11 mouse cellular contexts compared by ENCODE assay signal in the genomic region with DNA sequence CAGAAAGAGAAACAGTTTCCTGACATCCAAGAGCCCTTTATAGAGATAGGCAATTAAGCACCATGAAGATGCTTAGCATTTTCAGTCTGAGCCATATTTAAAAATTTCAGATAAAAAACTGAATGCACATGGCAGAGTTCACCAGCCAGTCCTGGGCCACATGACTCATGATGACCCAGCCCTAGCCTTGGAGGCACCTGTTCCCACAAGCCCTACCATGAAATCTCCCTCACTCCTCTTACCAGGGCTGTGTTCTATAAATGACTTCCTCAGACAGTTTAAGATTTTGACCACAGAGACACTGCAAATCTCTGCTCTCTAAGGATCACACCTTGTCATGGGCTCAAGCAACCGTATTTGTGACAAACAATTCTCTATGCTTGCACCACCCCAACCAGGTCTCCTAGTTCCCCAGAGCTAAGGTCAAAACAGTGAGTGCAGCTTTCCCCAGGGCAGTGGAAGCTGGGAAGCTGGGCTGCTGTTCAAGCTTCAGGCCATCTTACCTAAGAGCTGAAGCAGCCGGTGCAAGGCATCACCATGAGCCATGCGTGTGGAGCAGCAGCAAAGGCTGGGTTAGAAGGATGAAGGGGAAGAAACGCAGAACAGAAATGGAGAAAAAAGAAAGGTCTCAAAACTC. TPM values are rescaled to one million over a fixed set of nuclear protein-coding genes. Genes with fewer than 3 reads are reported as not detected.
A peak's percentile ranks its signal among the peaks of the same experiment; 100 is the strongest.
DNase-seq lines count a peak whose midpoint lies in the region; ATAC-seq and TF ChIP-seq lines count a peak whose summit lies in the region.
"Had no signal": no experiment of that assay in that cellular context is flagged by ENCODE, and none has a peak within 500 bp of the region (broad histone marks: within the 10 kb centered on the region; RNA-seq: fewer than 3 reads in every experiment).

No protein-coding gene starts in this region.

- H3K9me3 ChIP-seq in kidney, embryonic 15.5 days (replicated peaks), result no peaks in the 10 kb centered on the region
- H3K9me3 ChIP-seq in CH12.LX (replicated peaks; ENCODE audit: low read length), result no peaks in the 10 kb centered on the region
- no peaks in the 10 kb centered on the region for H3K9me3 ChIP-seq in embryonic facial prominence, embryonic 15.5 days (replicated peaks)
- H3K9me3 ChIP-seq in neural tube, embryonic 15.5 days (replicated peaks), result no peaks in the 10 kb centered on the region
- no peaks in the 10 kb centered on the region for H3K9me3 ChIP-seq in midbrain, postnatal 0 days (ENCODE audit: low read length)
- H3K9me3 ChIP-seq: limb, embryonic 10.5 days had no signal

- no peaks in the 10 kb centered on the region for H3K36me3 ChIP-seq in kidney, embryonic 15.5 days
- H3K36me3 ChIP-seq in CH12.LX (replicated peaks in 1 of 2; ENCODE audit: control insufficient read depth in 1 of 2, insufficient read depth in 1 of 2, low read length in 1 of 2), result no peaks in the 10 kb centered on the region
- H3K36me3 ChIP-seq in embryonic facial prominence, embryonic 15.5 days, result no peaks in the 10 kb centered on the region
- H3K36me3 ChIP-seq in neural tube, embryonic 15.5 days, result no peaks in the 10 kb centered on the region
- no peaks in the 10 kb centered on the region for H3K36me3 ChIP-seq in midbrain, postnatal 0 days (ENCODE audit: insufficient read depth, low read length)
- H3K36me3 ChIP-seq: limb, embryonic 10.5 days had no signal

- no peak for DNase-seq in kidney, postnatal 36 days
- DNase-seq in CH12.LX (ENCODE audit: extremely low read depth), result peak; percentile 26
- DNase-seq in midbrain, postnatal 0 days (ENCODE audit: low spot score), result no peak
- DNase-seq: cerebellum, adult 2 months; lung, postnatal 36 days had no signal

- dilution Hi-C loops in CH12.LX (cut with MboI; ENCODE audit: extremely low pct_ligation_motif_present, extremely low pct_unique_long_range_greater_than_20kb, low sequenced_read_pairs), result no loop called here

- H3K27me3 ChIP-seq in kidney, embryonic 15.5 days, result peaks cover 34% of the 10 kb centered on the region
- H3K27me3 ChIP-seq in CH12.LX (replicated peaks), result no peaks in the 10 kb centered on the region
- H3K27me3 ChIP-seq in embryonic facial prominence, embryonic 15.5 days, result no peaks in the 10 kb centered on the region
- peaks cover 10% of the 10 kb centered on the region for H3K27me3 ChIP-seq in neural tube, embryonic 15.5 days (replicated peaks)
- peaks cover 9% of the 10 kb centered on the region for H3K27me3 ChIP-seq in midbrain, postnatal 0 days (ENCODE audit: insufficient read depth, low read length)
- H3K27me3 ChIP-seq: Patski had no signal

- H3K4me3 ChIP-seq in kidney, embryonic 15.5 days (replicated peaks), result no peak overlapping the region
- no peak overlapping the region for H3K4me3 ChIP-seq in CH12.LX (replicated peaks in 1 of 3; ENCODE audit: low read depth in 2 of 3, low read length in 2 of 3, poor library complexity in 1 of 3)
- H3K4me3 ChIP-seq in embryonic facial prominence, embryonic 15.5 days (replicated peaks), result no peak overlapping the region
- no peak overlapping the region for H3K4me3 ChIP-seq in neural tube, embryonic 15.5 days (replicated peaks)
- H3K4me3 ChIP-seq in midbrain, postnatal 0 days (ENCODE audit: low read depth, low read length), result no peak overlapping the region
- H3K4me3 ChIP-seq: limb, embryonic 10.5 days had no signal

- no peak for TF ChIP-seq POLR2A in CH12.LX (IDR thresholded peaks at IDR 0.05; ENCODE audit: low read depth, low read length)

- WGBS in kidney, embryonic 15.5 days, result 84% methylated on average over 4 of the region's 4 CpGs
- WGBS in embryonic facial prominence, embryonic 15.5 days, result 76% methylated on average over 4 of the region's 4 CpGs
- WGBS in neural tube, embryonic 15.5 days, result 85% methylated on average over 4 of the region's 4 CpGs
- WGBS in midbrain, postnatal 0 days, result 92% methylated on average over 4 of the region's 4 CpGs

- H3K9ac ChIP-seq in kidney, embryonic 15.5 days, result no peak overlapping the region
- no peak overlapping the region for H3K9ac ChIP-seq in CH12.LX (ENCODE audit: insufficient read depth, low read depth)
- H3K9ac ChIP-seq in embryonic facial prominence, embryonic 15.5 days, result no peak overlapping the region
- H3K9ac ChIP-seq in neural tube, embryonic 15.5 days (replicated peaks), result no peak overlapping the region
- H3K9ac ChIP-seq in midbrain, postnatal 0 days (replicated peaks; ENCODE audit: low read length, poor library complexity, severe bottlenecking), result no peak overlapping the region

- TF ChIP-seq EP300 in CH12.LX (IDR thresholded peaks at IDR 0.05; ENCODE audit: low read length), result no peak; the same call in 1 of the 2 replicates

- no peaks in the 10 kb centered on the region for H3K79me2 ChIP-seq in CH12.LX (replicated peaks; ENCODE audit: control insufficient read depth, extremely low read depth, insufficient read depth, poor library complexity, severe bottlenecking)

- no peak for ATAC-seq in kidney, embryonic 15.5 days (replicated peaks; ENCODE audit: low FRiP score)
- no peak for ATAC-seq in embryonic facial prominence, embryonic 15.5 days (ENCODE audit: insufficient number of reproducible peaks, low FRiP score, low TSS enrichment, low read depth)
- no peak for ATAC-seq in neural tube, embryonic 15.5 days (ENCODE audit: low FRiP score)
- ATAC-seq in midbrain, postnatal 0 days (ENCODE audit: low FRiP score), result no peak
- ATAC-seq in CD4-positive, CD25-positive, alpha-beta regulatory T cell, adult 4 months, result no peak
- ATAC-seq: Patski had no signal

- peaks cover 41% of the 10 kb centered on the region for H3K4me1 ChIP-seq in kidney, embryonic 15.5 days
- peaks cover 0 to 13% of the 10 kb centered on the region in 2 experiments; a peak in 2 of 4 replicates for H3K4me1 ChIP-seq in CH12.LX (ENCODE audit: control insufficient read depth in 1 of 2, insufficient read depth in 2 of 2)
- peaks cover 56% of the 10 kb centered on the region for H3K4me1 ChIP-seq in embryonic facial prominence, embryonic 15.5 days
- H3K4me1 ChIP-seq in neural tube, embryonic 15.5 days, result peaks cover 40% of the 10 kb centered on the region
- peaks cover 5% of the 10 kb centered on the region; the same call in 1 of the 2 replicates for H3K4me1 ChIP-seq in midbrain, postnatal 0 days (ENCODE audit: insufficient read depth, low read length)

- H3K27ac ChIP-seq in kidney, embryonic 15.5 days, result no peak overlapping the region
- H3K27ac ChIP-seq in CH12.LX (ENCODE audit: insufficient read depth, low read depth), result no peak overlapping the region
- H3K27ac ChIP-seq in embryonic facial prominence, embryonic 15.5 days (replicated peaks), result peak overlapping the region; percentile 63; the same call in 1 of the 2 replicates
- no peak overlapping the region for H3K27ac ChIP-seq in neural tube, embryonic 15.5 days (replicated peaks)
- no peak overlapping the region for H3K27ac ChIP-seq in midbrain, postnatal 0 days (ENCODE audit: low read depth, low read length)
- H3K27ac ChIP-seq: limb, embryonic 10.5 days had no signal

- H3K4me2 ChIP-seq in kidney, embryonic 15.5 days, result 0 out of 2 replicates have a peak overlapping the region, but pooled peaks have one; percentile 10
- no peak overlapping the region for H3K4me2 ChIP-seq in CH12.LX (ENCODE audit: insufficient read depth, low read depth, poor library complexity, severe bottlenecking)
- H3K4me2 ChIP-seq in embryonic facial prominence, embryonic 15.5 days (replicated peaks), result no peak overlapping the region
- peak overlapping the region; percentile 38 for H3K4me2 ChIP-seq in neural tube, embryonic 15.5 days
- H3K4me2 ChIP-seq in midbrain, postnatal 0 days (ENCODE audit: low read depth, low read length, poor library complexity, severe bottlenecking), result no peak overlapping the region

- no peak for TF ChIP-seq RAD21 in CH12.LX (IDR thresholded peaks at IDR 0.05; ENCODE audit: low read depth, low read length)

- in situ Hi-C loops in CH12.LX (cut with MboI; ENCODE audit: low pct_ligation_motif_present, low pct_unique_long_range_greater_than_20kb, low sequenced_read_pairs), result no loop called here

- no peak for TF ChIP-seq CTCF in CH12.LX (conservative IDR thresholded peaks at IDR 0.05 in 1 of 2, IDR thresholded peaks at IDR 0.05 in 1 of 2; ENCODE audit: low read depth in 2 of 2, low read length in 2 of 2)
- no peak for TF ChIP-seq CTCF in midbrain, postnatal 0 days (IDR thresholded peaks at IDR 0.05)

TF ChIP-seq in CH12.LX, 34 proteins besides CTCF, POLR2A, EP300 and RAD21:
- TF ChIP-seq UBTF (IDR thresholded peaks at IDR 0.05; ENCODE audit: low read depth, low read length) (no peak), CHD2 (IDR thresholded peaks at IDR 0.05; ENCODE audit: low read length) (no peak), MEF2A (IDR thresholded peaks at IDR 0.05; ENCODE audit: borderline replicate concordance, low read depth, low read length) (0 out of 2 replicates have a peak, but pooled peaks have one; percentile 13)

RNA-seq across cellular contexts. Expression of gene Egln3, which starts 5.3 kb away (rescaled TPM):
- polyA plus RNA-seq in kidney, embryonic 15.5 days (2015; fragmentation: Nextera tagmentation; extraction: Ambion mirVana), result 14.3 and 15.3 TPM in 2 replicates
- total RNA-seq in CH12.LX (2012; rRNA removed), result not detected in 2 replicates
- 0.11 TPM in 1 of 2 replicates, not detected in the other for total RNA-seq in CH12.LX (2014; rRNA removed)
- not detected in 2 replicates for polyA plus RNA-seq in CH12.LX (2012; ENCODE audit: insufficient read length, low read depth)
- 20.5 and 20.6 TPM in 2 replicates for polyA plus RNA-seq in embryonic facial prominence, embryonic 15.5 days (2015; fragmentation: Nextera tagmentation; extraction: Ambion mirVana)
- 6.6 and 11.8 TPM in 2 replicates for polyA plus RNA-seq in neural tube, embryonic 15.5 days (2015; fragmentation: Nextera tagmentation; extraction: Ambion mirVana)
- 8.0 and 11.2 TPM in 2 replicates for total RNA-seq in midbrain, postnatal 0 days (2014; rRNA removed)
- polyA plus RNA-seq in midbrain, postnatal 0 days (2015; fragmentation: Nextera tagmentation; extraction: Ambion mirVana), result 3.5 and 3.6 TPM in 2 replicates
- polyA plus RNA-seq in CD4-positive, CD25-positive, alpha-beta regulatory T cell, adult 4 months (2017; shearing (Covaris generic)), result 1 to 10 TPM; 1.7 TPM

Comparison
In these comparisons a context has a peak if more than half of its experiments do, and no peak if none do; other contexts are left out.
1. H3K4me2 ChIP-seq: peak in kidney, embryonic 15.5 days (single experiment) and neural tube, embryonic 15.5 days (single experiment); none in CH12.LX (single experiment), embryonic facial prominence, embryonic 15.5 days (single experiment) and midbrain, postnatal 0 days (single experiment).